Mouse (Mus musculus) layer of hippocampus, postnatal 14 days (tissue): ENCODE results near the gene Mthfd2. TPM values are rescaled to one million over a fixed set of nuclear protein-coding genes. Genes with fewer than 3 reads are reported as not detected.
"Not testable (repeated sequence)": the region's sequence is repeated elsewhere in the genome, so short reads cannot be mapped to it uniquely, and the experiment has no call there.

Experiments
- DNase-seq, 2 experiments: peaks; one replicate each; pipeline ENCODE4 v3.0.0; 2021 to 2022; ENCODE audit warnings: low spot score in 2 of 2, mixed read lengths in 1 of 2
- long read RNA-seq, 2 experiments: library from polyadenylated mRNA; stranded (forward); transcript quantifications; one replicate each; pipeline ENCODE4 v2.0.0; 2021
- total RNA-seq, 2 experiments: library from RNA; stranded (reverse); gene quantifications; 2 replicates each; pipeline ENCODE4 v1.2.3; 2021

Gene Mthfd2
- 10 to 100 TPM in 1 of 2 experiments, 1 to 10 TPM in 1; 8.5 to 10.5 TPM for total RNA-seq
- long read RNA-seq, experiment 1, transcript Mthfd2-201 (8 exons, 2,085 nt), result major isoform, 11 of 14 reads
- long read RNA-seq, experiment 1, partial matches to known transcripts, result 2 of 14 reads
- long read RNA-seq, experiment 1, other reads (novel, unspliced or antisense), result 1 of 14 reads
- long read RNA-seq, experiment 2, transcript Mthfd2-201 (8 exons, 2,085 nt), result major isoform, 10 of 14 reads
- long read RNA-seq, experiment 2, partial matches to known transcripts, result 0 of 14 reads
- long read RNA-seq, experiment 2, other reads (novel, unspliced or antisense), result 4 of 14 reads

DNA sequence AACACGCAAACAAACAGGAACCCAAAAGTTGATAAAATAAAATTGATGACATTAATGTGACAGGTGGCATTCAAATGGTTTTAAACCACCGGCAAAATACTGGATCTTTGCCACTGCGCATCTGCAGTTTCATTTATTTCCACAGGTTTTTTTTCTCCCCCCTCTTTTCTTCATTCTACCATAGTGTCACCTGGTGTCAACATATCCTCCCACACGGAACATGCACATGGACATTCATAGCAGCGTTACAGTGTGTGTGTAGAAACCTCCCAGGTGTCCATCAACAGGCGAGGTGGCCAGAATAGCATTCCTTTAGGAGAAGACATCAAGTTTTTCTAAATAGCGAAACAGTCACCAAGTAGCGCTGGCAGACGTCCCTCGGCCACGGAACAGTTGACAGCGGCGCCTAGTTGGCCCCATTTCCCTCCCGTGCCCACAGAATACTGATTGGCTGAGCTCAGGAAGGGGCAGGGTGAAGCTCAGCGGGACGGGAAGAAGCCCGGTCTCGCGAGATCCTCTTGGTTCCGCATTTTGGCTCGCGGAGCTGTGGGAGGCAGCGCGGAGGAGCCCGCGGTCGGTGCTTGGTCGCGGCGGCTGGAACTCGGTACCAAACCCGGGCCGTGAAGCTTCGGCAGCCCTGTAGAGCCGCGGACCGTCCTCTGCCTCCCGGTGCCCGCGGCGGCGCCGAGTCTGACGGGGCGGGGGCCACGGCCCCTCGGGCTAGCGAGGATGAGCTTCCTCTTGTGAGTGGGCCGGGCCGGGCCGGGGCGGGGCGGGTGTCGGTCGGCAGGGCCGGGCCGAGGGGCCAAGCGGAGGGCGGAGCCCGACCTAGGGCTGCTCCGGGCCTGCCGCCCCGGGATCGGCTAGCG lies at the start of gene Mthfd2, which contains the start of gene Mob1a:
Mthfd2 (minus strand) TSS at position 384 of the 869 bp plus-strand sequence.
Mob1a (plus strand) TSS at position 492 of the 869 bp plus-strand sequence.
- peak; percentile 92 to 94 for DNase-seq

DNA sequence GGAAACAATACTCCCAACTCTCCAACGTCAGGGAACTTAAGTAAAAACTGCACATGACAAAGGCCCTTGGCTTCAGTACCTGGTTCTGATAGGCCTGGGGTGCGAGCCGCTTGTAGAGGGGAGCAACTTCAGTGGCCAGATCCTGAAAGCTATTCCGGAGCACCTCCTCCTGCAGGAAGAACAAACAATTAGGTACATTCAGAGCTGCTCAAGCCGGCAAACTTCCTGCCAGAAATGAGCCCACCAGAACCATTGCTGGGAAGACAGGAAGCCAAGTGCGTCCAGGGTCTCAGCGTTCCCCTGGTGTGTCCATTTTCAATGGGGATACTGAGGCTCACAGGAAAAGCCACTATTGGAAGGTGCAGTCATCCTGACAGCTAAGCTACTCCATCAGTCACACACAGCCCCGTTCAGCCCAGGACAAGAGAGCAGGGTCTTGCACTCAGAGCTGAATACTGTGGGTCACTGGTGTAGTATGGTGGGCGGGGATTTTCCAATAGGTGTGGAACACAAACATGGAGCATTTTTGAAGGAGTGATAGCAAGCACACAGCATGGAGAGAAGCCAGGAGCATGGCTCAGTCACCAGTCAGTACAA lies 48.1 kb upstream of the Mthfd2 start:
- DNase-seq, result no peak

DNA sequence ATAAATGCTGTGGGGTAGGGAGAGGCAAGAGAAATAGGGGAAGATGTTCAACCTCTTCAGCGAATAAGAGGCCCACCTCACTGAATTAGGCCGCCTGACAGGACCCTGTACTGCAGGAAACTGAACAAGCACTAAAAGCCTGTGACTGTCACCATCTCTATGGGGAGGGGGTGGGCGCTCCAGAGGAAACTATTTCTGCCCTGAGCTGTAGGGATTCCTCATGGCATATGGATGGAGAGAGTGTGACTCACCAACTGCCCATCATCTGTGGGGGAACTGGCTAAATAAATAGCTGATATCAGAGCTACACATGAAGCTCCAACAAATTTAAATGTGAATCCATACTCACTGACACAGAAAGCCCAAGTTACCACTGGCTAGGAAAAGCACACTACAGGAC lies 45.6 kb upstream of the Mthfd2 start:
- no peak for DNase-seq

DNA sequence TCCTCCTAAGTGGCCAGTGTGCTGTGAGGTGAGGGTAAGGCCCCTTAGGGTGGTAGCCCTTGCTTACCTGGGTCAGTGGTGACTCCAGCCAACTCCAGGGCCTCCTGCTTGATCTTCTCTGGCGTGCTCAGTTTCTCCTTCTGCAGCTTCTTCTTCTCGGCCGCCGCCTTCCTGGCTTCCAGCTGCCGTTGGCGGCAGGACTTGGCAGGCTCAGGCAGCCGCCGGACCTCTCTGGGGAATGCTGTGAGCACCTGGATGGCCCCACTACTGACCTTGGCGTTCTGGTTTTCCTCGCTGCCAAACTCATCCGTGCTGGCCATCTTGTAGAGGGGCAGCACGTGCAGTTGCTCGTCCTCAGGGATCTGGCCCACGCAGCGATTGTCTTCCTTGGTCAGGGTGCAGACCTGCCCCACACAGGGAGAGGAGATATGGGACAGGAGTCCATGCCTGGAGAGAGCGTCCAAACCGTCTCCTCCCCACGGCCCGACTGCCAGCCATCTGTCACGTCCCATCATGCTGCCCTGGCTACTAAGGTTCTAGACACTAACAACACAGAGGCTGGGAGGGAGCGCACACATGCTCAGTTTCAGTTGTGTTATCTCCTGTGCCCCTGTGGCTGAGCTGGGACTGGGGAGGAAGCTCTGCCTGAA lies 44.7 kb upstream of the Mthfd2 start:
- DNase-seq, result no peak

DNA sequence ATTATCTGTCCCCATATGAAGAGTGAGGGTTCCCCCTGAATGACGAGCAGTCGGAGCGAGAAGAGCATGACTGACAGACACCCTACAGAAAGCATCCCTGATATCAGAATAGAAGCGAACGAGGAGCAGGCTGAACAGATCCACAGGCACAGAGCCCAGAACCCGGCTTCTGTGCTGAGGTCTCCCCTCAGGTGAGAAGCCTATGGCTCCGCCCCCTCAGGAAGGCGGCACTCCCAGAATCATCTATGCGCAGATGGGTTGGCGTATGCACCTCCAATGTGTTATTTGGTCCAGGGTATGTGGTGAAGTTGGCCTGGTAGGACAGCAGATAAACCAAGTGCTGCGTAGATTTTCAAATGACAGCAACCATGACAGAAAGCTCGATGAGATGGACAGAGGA lies 37.4 kb upstream of the Mthfd2 start:
- no peak for DNase-seq

DNA sequence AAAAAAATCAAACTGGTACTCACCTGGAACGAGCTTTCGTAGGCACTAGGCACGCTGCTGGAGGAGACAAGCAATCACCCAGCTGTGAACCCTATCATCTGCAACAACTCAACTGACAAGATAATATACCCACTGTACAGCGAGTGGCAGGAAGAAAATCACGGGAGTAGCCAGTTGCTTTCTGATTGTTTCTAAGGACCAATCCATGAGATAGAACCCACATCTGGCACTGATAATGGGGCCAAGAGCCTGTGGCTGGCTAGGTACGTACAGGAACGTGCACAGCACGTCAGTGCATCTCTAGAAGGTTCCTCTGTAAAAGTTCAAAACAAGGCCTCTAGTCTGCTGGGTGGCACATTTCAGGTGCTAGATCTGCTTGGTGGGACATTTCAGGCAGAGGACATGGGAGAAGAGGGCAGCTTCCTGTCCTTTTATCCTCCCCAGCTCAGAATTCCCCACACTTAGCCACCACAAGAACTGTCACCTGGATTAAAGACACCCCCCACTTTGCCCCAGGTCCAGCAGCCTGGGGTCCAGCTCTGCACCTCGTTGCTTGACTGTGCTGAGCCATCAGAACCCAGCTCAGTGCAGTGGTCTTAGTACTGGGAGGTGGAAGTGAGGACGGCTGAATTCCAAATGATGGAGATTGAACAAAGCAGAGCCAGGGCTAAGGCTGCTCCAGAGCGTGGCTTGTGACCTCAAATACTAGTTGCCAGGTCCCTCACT lies 36.0 kb upstream of the Mthfd2 start:
- no peak for DNase-seq

DNA sequence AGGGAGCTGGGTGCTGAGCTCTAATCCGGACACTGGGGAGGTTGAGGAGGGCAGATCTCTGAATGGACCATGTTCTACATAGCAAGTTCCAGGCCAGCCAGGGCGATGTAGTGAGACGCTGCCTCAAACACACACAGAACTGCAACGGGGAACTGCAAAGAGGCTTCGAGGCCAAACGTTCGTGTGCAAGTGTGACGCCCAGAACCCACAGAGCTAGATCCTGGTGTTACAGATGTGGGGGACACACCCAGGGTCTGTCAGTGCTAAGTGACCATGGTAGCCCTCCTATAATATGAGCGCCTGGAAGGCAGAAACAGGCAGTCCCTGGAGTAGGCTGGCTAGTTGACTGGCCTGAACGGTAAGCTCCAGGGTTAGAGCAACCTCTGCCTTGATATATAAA lies 31.7 kb upstream of the Mthfd2 start:
- no peak for DNase-seq

DNA sequence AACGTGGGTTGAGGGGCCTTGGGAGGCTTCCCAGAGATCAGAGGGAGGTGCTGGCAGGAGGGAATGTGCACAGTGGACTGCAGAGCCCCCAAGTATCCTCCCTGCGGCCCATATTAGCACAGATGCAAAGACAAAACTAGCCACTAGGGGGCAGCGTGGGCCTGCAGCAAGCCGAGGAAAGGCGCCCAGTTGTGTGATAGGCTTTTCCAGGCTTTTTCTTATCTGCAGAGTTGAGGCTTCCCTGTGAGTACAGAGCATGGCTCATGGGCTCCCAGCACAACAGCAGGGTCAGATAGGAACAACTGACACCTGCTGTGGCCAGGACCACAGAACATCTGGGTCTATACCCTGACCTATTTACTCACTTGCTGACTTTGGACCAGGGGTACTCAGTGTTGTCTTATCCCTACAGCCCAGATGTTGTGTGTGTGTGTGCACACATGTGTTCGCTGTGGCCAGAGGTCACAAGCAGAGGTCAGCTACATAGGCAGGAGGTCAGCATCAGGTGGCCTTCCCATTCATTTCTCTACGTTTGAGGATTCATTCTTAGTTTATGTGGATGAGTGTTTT lies 30.9 kb upstream of the Mthfd2 start:
- DNase-seq, result peak; percentile 79 to 82

DNA sequence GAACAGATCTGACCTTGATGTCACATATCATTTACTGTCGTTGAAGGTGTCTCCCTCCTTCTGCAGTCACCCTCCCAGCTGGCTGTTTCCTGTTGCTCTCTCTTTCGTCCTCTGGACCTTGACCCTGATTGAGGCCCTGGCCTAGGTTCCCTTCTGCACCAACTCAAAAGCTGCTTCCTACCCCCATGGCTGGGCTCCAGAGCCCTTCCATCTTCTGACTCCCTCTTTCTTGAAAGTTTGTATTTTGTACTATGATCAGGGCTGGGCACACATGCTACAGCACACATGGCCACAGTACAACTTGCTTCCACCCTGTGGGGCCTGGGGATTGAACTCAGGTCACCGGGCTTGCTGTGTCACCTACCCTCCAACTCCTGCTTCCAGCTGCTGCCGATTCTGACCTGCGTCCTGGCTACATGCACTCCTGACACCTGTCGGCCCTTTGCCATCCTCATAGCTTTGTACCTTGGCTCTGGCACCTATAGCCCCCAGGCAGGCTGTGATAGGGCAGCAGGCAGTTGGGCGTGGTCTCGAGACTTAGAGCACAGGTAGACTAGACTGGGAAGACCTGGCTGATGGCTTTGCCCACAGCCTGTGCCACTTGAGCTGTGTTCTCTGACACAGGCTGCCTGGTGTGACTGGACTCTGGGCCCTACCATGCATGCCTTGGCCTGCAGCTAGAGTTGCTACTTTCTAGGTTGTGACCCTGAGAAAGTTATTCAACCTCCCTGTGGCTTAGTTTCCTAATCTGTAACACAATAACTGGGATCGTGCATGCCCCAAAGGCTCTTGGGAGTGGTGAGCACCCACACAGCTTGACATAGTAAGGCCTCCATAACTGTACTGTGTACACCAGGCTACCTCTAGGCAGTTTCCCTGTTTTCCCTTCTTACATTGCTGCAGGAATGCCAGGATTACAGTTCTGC lies 29.4 kb upstream of the Mthfd2 start:
- DNase-seq, result no peak

DNA sequence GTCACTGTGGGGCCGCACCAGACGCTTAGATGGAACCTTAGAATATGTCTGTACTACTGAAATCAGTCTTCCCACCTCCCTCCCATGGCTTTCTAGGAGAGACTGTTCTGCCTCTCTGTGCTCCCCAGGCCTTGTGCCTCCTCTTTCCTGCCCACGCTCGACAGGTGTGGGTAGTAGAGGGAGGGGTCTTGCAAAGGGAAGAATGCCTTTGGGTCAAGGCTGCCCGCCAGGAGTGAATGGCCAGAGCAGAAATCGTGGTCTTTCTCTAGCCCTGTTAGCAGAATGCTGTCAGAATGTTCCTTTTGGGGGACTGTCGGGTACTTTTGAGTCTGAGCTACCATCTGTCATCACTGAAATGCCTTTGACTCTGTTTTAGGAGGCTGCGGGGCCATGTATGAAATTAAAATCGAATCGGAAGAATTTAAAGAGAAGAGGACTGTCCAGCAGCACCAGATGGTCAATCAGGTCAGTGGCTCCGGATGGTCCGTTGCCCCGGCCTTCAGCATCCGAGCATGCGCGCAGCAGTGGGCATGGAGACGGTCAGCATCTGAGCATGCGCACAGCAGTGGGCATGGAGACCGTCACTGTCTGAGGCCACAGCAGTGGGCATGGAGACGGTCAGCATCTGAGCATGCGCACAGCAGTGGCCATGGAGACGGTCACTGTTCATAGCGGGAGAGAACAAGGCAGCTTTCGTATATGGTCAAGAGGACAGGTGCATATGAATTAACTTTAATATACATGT lies 27.1 kb upstream of the Mthfd2 start:
- DNase-seq, result no peak

DNA sequence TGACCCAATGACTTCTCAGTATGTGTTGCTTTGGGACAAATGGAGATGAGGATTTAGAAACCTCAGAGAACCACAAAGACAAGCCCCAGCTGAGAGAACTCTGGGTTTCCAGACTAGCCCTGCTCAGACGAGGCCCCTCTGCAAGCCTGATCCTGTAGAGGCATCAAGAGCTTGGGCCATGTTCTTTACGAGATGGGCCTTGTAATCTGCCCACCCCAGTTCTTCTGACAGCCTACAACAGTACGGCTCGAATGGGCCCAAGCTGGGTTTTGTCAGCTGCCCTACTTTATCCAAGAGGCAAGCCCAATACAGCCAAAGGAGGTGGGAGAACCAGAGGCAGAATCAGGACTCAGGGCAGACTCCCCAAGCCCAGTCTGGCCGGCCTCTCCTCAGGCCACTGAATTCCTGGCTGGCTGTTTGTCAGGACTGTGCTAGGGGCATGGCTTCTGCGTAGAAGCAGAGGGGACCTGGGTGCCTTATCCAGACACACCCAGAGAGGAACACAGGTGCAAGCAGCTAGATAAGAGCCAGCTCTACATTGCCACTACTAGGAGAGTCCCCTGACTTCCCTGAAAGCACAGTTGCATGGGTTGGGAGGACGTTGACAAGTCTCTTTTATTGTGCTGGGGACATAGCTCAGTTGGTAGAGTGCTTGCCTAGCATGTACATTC lies 25.9 kb upstream of the Mthfd2 start:
- no peak for DNase-seq

DNA sequence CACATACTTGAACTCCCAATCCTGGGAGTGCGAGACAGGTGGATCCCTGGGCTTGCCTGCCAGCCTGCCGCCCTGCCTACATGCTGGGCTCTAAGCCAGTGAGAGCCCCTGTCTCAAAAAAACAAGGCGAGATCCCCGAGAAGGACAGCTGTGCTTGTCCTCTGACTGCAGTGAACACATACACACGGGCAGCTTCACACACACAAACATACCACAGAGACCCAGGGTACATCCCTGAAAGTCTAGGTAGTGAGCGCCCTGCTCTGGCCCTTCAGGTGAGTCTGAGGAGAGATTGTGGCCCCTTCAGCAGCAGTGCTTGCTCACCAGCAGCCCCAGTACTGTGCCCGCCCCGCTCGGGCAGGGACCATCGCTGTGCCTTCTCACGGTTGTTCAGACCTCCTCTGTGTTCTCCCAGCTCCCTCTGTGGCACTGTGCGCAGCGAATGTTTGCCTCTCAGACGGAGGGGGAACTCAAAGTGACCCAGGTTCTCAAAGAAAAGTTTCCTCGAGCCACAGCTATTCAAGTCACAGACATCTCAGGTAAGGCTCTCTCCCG lies 25.2 kb upstream of the Mthfd2 start:
- DNase-seq, result no peak

DNA sequence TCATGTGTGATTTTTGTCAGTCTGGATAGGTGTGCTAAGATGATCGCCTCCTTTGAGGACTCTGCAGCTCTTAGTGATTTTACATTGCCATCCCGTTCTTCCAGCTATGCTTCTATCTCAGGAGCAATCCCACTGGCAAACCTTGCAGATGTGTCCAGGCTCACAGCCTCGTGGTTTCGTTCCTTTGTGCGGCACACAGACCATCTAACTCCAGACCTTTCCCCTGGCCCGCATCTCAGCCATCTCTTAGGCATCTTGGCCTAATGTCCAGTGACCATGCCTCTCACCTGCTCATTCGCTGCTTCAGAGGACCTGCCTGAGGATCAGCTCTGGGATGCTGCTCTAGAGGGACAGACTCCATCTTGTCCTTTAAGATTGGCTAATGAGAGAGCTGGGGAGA lies 24.5 kb upstream of the Mthfd2 start:
- DNase-seq, result no peak

DNA sequence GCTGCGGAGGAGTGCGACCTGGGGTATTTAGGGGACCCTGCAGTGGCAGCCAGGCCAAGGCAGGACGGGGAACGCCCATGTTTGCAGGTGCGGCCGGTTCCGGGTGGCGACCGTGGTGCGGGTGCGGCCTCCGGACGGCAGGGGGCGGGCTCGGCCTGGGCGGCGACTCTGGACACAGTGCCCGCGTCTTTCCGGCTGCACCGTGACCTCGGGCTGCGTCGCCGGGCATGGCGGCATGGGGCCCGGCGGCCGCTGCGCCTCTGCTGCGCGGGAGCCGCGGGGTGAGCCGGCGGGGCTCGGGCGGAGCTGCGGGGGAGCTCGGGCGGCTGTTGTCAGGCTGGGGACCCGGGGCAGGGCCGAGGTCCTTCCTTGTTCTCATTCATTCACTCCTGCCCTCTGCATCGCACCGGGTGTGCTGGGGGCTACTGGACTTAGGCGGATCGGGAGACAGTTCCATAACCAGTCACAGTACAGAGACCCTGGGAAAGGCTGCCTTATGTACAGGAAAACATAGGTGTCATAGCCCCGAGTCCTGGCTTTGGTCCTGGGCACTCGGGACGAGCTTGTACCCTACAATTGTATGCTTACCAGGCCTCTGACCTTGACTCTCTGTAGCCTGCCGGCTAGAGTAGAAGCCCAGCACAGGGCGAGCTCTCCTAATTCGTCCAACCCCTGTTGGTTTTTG lies 23.7 kb upstream of the Mthfd2 start:
- peak; percentile 79 to 83 for DNase-seq

DNA sequence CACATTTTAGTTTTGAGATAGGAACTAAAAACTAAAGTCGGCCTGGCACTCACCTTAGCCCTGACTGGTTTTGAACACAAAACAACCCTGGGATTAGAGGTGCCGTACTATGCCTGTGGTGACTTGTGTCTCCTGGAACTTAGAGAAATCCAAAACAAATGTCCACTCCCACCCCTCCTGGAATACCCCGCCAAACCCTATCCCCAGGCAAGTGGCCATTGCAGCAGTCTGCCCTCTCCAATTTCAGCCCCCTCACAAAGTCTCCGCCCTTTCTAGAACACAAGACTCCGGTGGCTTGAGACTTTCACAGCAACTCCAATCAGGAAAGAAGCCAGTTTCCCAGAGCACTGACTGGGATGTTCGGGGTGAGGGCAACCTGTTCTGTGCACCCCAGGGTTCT lies 23.2 kb upstream of the Mthfd2 start, which contains the start of gene Bola3:
Bola3 (plus strand) TSS at position 275 of the 400 bp plus-strand sequence.
- DNase-seq, result no peak

DNA sequence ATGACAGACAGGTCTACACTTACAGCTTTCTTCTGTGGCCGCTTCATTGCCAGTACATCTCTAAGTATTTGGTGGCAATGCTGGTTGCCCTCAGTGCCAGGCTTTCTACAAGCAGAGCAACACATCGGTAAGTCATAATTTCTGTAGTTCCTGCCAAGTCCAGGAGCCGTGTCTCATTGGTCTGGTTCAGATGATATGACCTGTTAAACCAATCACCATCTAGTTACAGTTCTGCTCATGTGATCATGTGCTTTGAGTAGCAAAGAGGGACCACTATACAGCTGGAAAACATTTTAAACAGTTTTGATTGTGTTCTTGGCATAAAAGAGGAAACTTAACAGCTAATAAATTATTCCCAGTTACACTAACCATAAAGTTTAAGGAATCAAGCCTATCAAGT lies 22.2 kb upstream of the Mthfd2 start:
- no peak for DNase-seq

DNA sequence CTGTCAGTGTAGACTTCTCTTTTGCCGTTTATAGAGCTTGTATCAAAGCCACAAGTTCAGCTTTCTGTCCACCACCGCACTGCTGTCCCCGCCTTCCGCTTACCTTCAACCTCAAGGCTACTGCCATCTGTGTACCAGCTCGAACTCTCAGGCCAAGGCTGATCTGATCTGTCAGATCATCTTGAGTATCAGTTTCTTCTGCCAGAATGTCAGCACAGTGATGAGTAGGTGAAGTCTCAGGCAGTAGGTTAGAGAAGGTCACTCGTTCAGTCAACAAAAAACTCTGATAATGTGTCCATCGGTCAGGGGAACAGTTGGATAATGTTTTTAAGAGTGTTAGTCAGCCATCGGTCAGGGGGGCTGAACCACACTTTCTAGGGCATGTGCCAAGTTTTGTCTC lies 19.6 kb upstream of the Mthfd2 start:
- not testable (repeated sequence) for DNase-seq
